Mouse (Mus musculus): ENCODE data around the gene Cep19. TPM values are rescaled to one million over a fixed set of nuclear protein-coding genes. Genes with fewer than 3 reads are reported as not detected.

Cep19 gene
- total and polyA plus RNA-seq, 3 experiments = 7.1 to 8.7 TPM; not detected in 1

- TF ChIP-seq MYB (IDR thresholded peaks at IDR 0.05; ENCODE audit: low read depth, low read length) (no peak), ZMIZ1 (IDR thresholded peaks at IDR 0.05; ENCODE audit: low read depth, low read length) (no peak)
Observed at GRCm38 (mm10) chr16:32124020-32124419, 24.4 kb downstream of the Cep19 start (continued).

GRCm38 (mm10) chr16:32124444-32125335 lies 25.1 kb downstream of the Cep19 start:
- H3K36me3 ChIP-seq (ENCODE audit: control insufficient read depth in 1 of 2, insufficient read depth in 2 of 2, low read length in 2 of 2) = peaks cover 0 to 2% of the 10 kb centered on the region in 2 experiments; a peak in 1 of 4 replicates
- H3K27ac ChIP-seq (ENCODE audit: control insufficient read depth, low read depth, low read length) = no peak overlapping the region
- no peak overlapping the region for H3K9ac ChIP-seq (ENCODE audit: control insufficient read depth, low read depth, low read length, poor library complexity, severe bottlenecking)
- DNase-seq (ENCODE audit: low read depth, low spot score) = no peak
- H3K9me3 ChIP-seq (replicated peaks; ENCODE audit: insufficient read depth, low read length) = no peaks in the 10 kb centered on the region
- H3K27me3 ChIP-seq (ENCODE audit: control insufficient read depth in 1 of 2, insufficient read depth in 2 of 2, low read length in 2 of 2) = no peaks in the 10 kb centered on the region
- H3K79me2 ChIP-seq (ENCODE audit: control insufficient read depth, insufficient read depth, low read length, poor library complexity) = no peaks in the 10 kb centered on the region
- H3K4me3 ChIP-seq (ENCODE audit: control insufficient read depth in 1 of 2, insufficient read depth in 1 of 2, low read depth in 2 of 2, low read length in 2 of 2) = no peak overlapping the region
- TF ChIP-seq MYC (IDR thresholded peaks at IDR 0.05; ENCODE audit: low read depth, low read length) = no peak
- no peak for TF ChIP-seq GABPA (IDR thresholded peaks at IDR 0.05; ENCODE audit: low read depth, low read length)
- TF ChIP-seq KAT2A (conservative IDR thresholded peaks at IDR 0.05; ENCODE audit: low read depth, low read length) = no peak
- no peak for TF ChIP-seq CHD1 (IDR thresholded peaks at IDR 0.05; ENCODE audit: low read depth, low read length)
- no peak for TF ChIP-seq ZMIZ1 (IDR thresholded peaks at IDR 0.05; ENCODE audit: low read depth, low read length)
- TF ChIP-seq JUND (IDR thresholded peaks at IDR 0.05; ENCODE audit: low read depth, low read length) = no peak
- TF ChIP-seq ZNF384 (IDR thresholded peaks at IDR 0.05; ENCODE audit: low read depth, low read length) = no peak
- TF ChIP-seq SIN3A (IDR thresholded peaks at IDR 0.05; ENCODE audit: low read length) = no peak
- no peak for TF ChIP-seq HCFC1 (IDR thresholded peaks at IDR 0.05; ENCODE audit: low read depth, low read length)
- TF ChIP-seq MAX (IDR thresholded peaks at IDR 0.05; ENCODE audit: low read length) = no peak
- TF ChIP-seq EP300 (IDR thresholded peaks at IDR 0.05; ENCODE audit: low read depth in 1 of 2, low read length in 2 of 2) = no peak
- no peak for TF ChIP-seq TCF12 (IDR thresholded peaks at IDR 0.05; ENCODE audit: low read depth, low read length)
- TF ChIP-seq POLR2AphosphoS5 (IDR thresholded peaks at IDR 0.05; ENCODE audit: borderline replicate concordance, low read depth, low read length) = no peak
- no peak for TF ChIP-seq TAL1 (IDR thresholded peaks at IDR 0.05; ENCODE audit: low read length)
- TF ChIP-seq GATA1 (IDR thresholded peaks at IDR 0.05; ENCODE audit: low read depth, low read length) = no peak
- no peak for TF ChIP-seq NRF1 (IDR thresholded peaks at IDR 0.05; ENCODE audit: insufficient read depth, low read depth, low read length, poor library complexity, severe bottlenecking)
- no peak for TF ChIP-seq MXI1 (IDR thresholded peaks at IDR 0.05; ENCODE audit: low read depth, low read length)
- no peak for TF ChIP-seq UBTF (IDR thresholded peaks at IDR 0.05; ENCODE audit: borderline replicate concordance, insufficient read depth, low read depth, low read length)
- TF ChIP-seq POLR2A (IDR thresholded peaks at IDR 0.05; ENCODE audit: control insufficient read depth in 1 of 2, insufficient read depth in 1 of 2, low read depth in 1 of 2, low read length in 2 of 2, poor library complexity in 1 of 2) = no peak
- H3K4me1 ChIP-seq (ENCODE audit: control insufficient read depth in 1 of 2, insufficient read depth in 2 of 2, low read length in 2 of 2) = 0 out of 4 replicates have a peak, but pooled peaks cover 0 to 3% of the 10 kb centered on the region in 2 experiments
